Mouse (Mus musculus) liver, embryonic 14.5 days (tissue): ENCODE measurements at regions not wholly inside any gene's neighbourhood (a gene's known extent, or its start where the extent isn't known, plus 50 kb on each side); places are given as distances from the start of the nearest gene placed in this dataset.
"Not testable (repeated sequence)": the region's sequence is repeated elsewhere in the genome, so short reads cannot be mapped to it uniquely, and the experiment has no call there.

Experiments used
- ATAC-seq: fragments of 200-750 bp; cut with Nextera tagmentation; 2 replicates; pipeline ENCODE4 v1.8.0; 2017; ENCODE audit warnings: moderate number of reproducible peaks, mild to moderate bottlenecking, moderate library complexity; ENCODE audit not compliant: insufficient read depth
- DNase-seq, 3 experiments: peaks; one replicate each; pipeline ENCODE4 v3.0.0-alpha.2; 2012 to 2013; ENCODE audit warnings: low read depth in 3 of 3, low spot score in 3 of 3
- H3K27ac ChIP-seq: fragments of 300-500 bp; sonication (generic); 2 replicates; pipeline ENCODE4 v1.5.1; 2014; ENCODE audit warnings: moderate library complexity, mild to moderate bottlenecking, control low read depth, inconsistent platforms
- H3K27me3 ChIP-seq: fragments of 300-500 bp; sonication (generic); 2 replicates; pipeline ENCODE4 v1.6.1; 2014; ENCODE audit warnings: mild to moderate bottlenecking, low read length, moderate library complexity; ENCODE audit not compliant: control insufficient read depth, insufficient read depth
- H3K36me3 ChIP-seq: fragments of 300-500 bp; sonication (generic); replicated peaks from 2 replicates; pipeline ENCODE4 v1.6.1; 2014; ENCODE audit warnings: low read depth; ENCODE audit not compliant: control insufficient read depth, insufficient read depth
- H3K4me1 ChIP-seq, 2 experiments: fragments of 200-500 bp in 1 of 2; fragments of 300-500 bp in 1 of 2; sonication (generic) in 1 of 2; replicated peaks; 2 replicates each; pipeline ENCODE4 v1.6.1; 2012 to 2014; ENCODE audit warnings: antibody characterized with exemption in 1 of 2, inconsistent platforms in 1 of 2, low read length in 1 of 2; ENCODE audit not compliant: control insufficient read depth in 2 of 2, insufficient read depth in 2 of 2
- H3K4me2 ChIP-seq: fragments of 300-500 bp; sonication (generic); 2 replicates; pipeline ENCODE4 v1.6.1; 2014; ENCODE audit warnings: low read depth, mild to moderate bottlenecking, control low read depth, moderate library complexity
- H3K4me3 ChIP-seq, 2 experiments: fragments of 200-500 bp in 1 of 2; fragments of 300-500 bp in 1 of 2; sonication (generic) in 1 of 2; 2 replicates each; pipeline ENCODE4 v1.5.1; 2012 to 2014; ENCODE audit warnings: low read depth in 2 of 2, low read length in 2 of 2, mild to moderate bottlenecking in 2 of 2, control low read depth in 1 of 2, inconsistent platforms in 1 of 2, moderate library complexity in 1 of 2; ENCODE audit not compliant: insufficient read depth in 1 of 2
- H3K9ac ChIP-seq: fragments of 300-500 bp; sonication (generic); replicated peaks from 2 replicates; pipeline ENCODE4 v1.6.1; 2014; ENCODE audit warnings: mild to moderate bottlenecking, control low read depth, moderate library complexity
- H3K9me3 ChIP-seq: fragments of 300-500 bp; sonication (generic); 2 replicates; pipeline ENCODE4 v1.6.1; 2016; ENCODE audit warnings: low read length, mixed read lengths; ENCODE audit not compliant: control insufficient read depth
- CTCF ChIP-seq: IDR thresholded peaks from 2 replicates; pipeline ENCODE4 v1.5.1; 2016; ENCODE audit warnings: antibody characterized with exemption, low read depth, control low read depth
- EP300 ChIP-seq: IDR thresholded peaks from 2 replicates; pipeline ENCODE4 v1.6.1; 2016; ENCODE audit warnings: antibody characterized with exemption, low read depth
- WGBS: fragments of 180-500 bp; shearing (Covaris S2); extraction: QIAGEN DNeasy Blood & Tissue Kit; methylation state at CpG from one replicate; pipeline ENCODE4 v1.1.7; 2014; ENCODE audit not compliant: insufficient replicate concordance; 5-methylcytosine and 5-hydroxymethylcytosine counted together

- DNase-seq (no peak), ATAC-seq (no peak)
- TF ChIP-seq EP300 (no peak), CTCF (no peak)
- no peaks in the 10 kb centered on the region for H3K27me3 ChIP-seq
- H3K4me1 ChIP-seq = no peaks in the 10 kb centered on the region
- H3K27ac ChIP-seq = no peak overlapping the region
- H3K9me3 ChIP-seq = no peaks in the 10 kb centered on the region
- no peaks in the 10 kb centered on the region for H3K36me3 ChIP-seq
- 62% methylated on average over 4 of the region's 4 CpGs for WGBS
- H3K4me2 ChIP-seq = no peak overlapping the region
- H3K9ac ChIP-seq = no peak overlapping the region
- H3K4me3 ChIP-seq = no peak overlapping the region
Measured at GRCm38 (mm10) chr12:36991135-36991534, 117.2 kb upstream of the Meox2 start.

- H3K4me2 ChIP-seq = no peak overlapping the region
- no peak overlapping the region for H3K9ac ChIP-seq
- H3K27ac ChIP-seq = no peak overlapping the region
- WGBS = 53% methylated on average over 4 of the region's 4 CpGs
- no peak for DNase-seq
- ATAC-seq = no peak
- TF ChIP-seq CTCF (no peak), EP300 (no peak)
- no peak overlapping the region for H3K4me3 ChIP-seq
- no peaks in the 10 kb centered on the region for H3K36me3 ChIP-seq
- no peaks in the 10 kb centered on the region for H3K9me3 ChIP-seq
- H3K4me1 ChIP-seq = no peaks in the 10 kb centered on the region
- H3K27me3 ChIP-seq = no peaks in the 10 kb centered on the region
Measured at GRCm38 (mm10) chr12:36991970-36992369, 116.4 kb upstream of the Meox2 start.

- no peak for DNase-seq
- Histone ChIP-seq H3K9me3 (no peaks in the 10 kb centered on the region), H3K27ac (no peak overlapping the region), H3K4me1 (no peaks in the 10 kb centered on the region), H3K9ac (no peak overlapping the region), H3K27me3 (no peaks in the 10 kb centered on the region), H3K4me3 (no peak overlapping the region), H3K36me3 (no peaks in the 10 kb centered on the region), H3K4me2 (no peak overlapping the region)
- WGBS = 28% methylated on average over 3 of the region's 3 CpGs
- ATAC-seq = no peak
- TF ChIP-seq EP300 (no peak), CTCF (no peak)
Measured at GRCm38 (mm10) chr12:37001401-37001800, 106.9 kb upstream of the Meox2 start.

DNA sequence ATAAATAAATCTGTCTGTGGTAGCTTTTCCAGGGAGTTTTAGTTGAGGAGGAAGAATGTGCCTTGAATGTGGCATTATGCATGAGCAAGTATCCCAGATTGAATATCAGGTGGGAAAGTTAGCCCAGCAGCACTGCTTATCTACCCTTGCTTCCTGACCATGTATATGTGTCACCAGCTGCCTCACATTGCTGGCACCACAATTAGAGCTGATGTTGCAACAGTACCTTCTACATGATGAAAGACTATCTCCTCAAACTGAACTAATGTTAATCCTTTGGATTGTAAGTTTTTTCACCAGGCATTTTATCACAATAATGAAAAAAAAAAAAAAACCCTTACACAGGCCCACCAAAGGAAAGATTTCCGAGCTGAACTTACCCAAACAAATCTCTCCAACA lies 103.1 kb upstream of the Meox2 start:
- H3K4me1 ChIP-seq = no peaks in the 10 kb centered on the region
- DNase-seq (no peak), ATAC-seq (no peak)
- no peak overlapping the region for H3K4me3 ChIP-seq
- no peak for TF ChIP-seq EP300
- TF ChIP-seq CTCF = no peak
- H3K36me3 ChIP-seq = no peaks in the 10 kb centered on the region
- no peak overlapping the region for H3K4me2 ChIP-seq
- no peak overlapping the region for H3K27ac ChIP-seq
- H3K9ac ChIP-seq = no peak overlapping the region
- no peaks in the 10 kb centered on the region for H3K27me3 ChIP-seq
- 39% methylated on average over 1 of the region's 1 CpGs for WGBS
- H3K9me3 ChIP-seq = no peaks in the 10 kb centered on the region

DNA sequence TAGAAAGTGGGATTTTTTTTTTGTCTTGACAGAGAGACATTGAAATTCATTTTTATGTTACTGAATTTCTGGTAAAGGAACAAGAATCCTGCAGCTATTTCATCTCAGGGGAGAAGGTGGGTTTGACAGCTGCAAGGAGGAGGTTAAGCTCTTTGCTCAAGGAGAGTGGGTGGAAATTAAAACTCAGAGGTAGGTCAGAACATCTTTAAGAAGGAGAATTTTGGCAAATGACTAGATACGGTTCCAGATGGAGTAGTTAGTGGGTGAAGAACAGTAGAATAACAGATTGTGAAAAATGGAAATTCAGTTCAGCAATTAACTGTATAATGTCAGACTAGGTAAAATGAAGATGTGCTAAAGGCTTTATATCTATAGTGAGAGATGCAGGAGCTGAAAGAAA lies 98.0 kb upstream of the Meox2 start:
- H3K27ac ChIP-seq = no peak overlapping the region
- WGBS = 76% methylated on average over 1 of the region's 1 CpGs
- no peaks in the 10 kb centered on the region for H3K36me3 ChIP-seq
- H3K4me3 ChIP-seq = no peak overlapping the region
- no peaks in the 10 kb centered on the region for H3K4me1 ChIP-seq
- DNase-seq (no peak), ATAC-seq (no peak)
- H3K4me2 ChIP-seq = no peak overlapping the region
- TF ChIP-seq EP300 = no peak
- TF ChIP-seq CTCF = no peak
- H3K27me3 ChIP-seq = no peaks in the 10 kb centered on the region
- H3K9me3 ChIP-seq = no peaks in the 10 kb centered on the region
- H3K9ac ChIP-seq = no peak overlapping the region

DNA sequence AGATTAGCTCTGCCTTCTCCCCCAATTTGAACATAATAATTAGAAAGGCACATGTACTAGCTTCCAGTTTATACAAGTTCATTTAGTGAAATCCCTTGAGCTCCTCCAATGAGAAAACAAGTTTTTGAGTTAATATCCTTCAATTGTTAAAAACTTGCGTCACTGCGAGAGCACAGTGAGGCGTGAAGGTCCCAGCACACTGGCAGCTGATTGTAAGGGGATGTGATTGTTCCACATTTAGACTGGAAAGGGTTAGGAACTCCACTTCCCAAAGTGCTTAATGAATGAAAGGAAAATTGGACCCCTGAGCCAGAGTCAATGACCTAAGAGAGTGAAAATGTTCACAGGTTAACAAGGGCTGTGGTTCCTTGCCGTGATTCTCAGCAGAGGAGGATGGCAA lies 93.9 kb upstream of the Meox2 start:
- ATAC-seq (no peak), DNase-seq (no peak)
- H3K9ac ChIP-seq = no peak overlapping the region
- no peaks in the 10 kb centered on the region for H3K9me3 ChIP-seq
- no peak for TF ChIP-seq CTCF
- TF ChIP-seq EP300 = no peak
- H3K4me3 ChIP-seq = no peak overlapping the region
- H3K4me2 ChIP-seq = no peak overlapping the region
- no peak overlapping the region for H3K27ac ChIP-seq
- no peaks in the 10 kb centered on the region for H3K36me3 ChIP-seq
- WGBS = 63% methylated on average over 4 of the region's 4 CpGs
- no peaks in the 10 kb centered on the region for H3K27me3 ChIP-seq
- H3K4me1 ChIP-seq = no peaks in the 10 kb centered on the region

DNA sequence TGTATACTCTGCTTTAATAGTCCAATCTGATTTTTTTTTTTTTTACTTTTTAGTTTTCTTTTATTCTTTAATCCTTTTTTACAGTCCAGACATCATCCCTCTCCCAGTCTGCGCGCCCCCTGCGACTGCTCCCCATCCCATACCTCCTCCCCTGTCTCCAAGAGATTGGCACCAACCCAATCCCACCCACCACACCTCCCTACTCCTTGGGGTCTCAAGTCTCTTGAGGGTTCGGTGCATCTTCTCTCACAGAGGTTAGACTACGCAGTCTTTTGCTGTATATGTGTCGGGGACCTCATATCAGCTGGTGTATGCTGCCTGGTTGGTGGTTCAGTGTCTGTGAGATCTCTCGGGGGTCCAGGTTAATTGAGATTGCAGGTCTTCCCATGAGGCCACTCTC lies 93.4 kb upstream of the Meox2 start:
- not testable (repeated sequence) for H3K27ac ChIP-seq, H3K27me3 ChIP-seq, H3K4me2 ChIP-seq, H3K9ac ChIP-seq, ATAC-seq, H3K36me3 ChIP-seq, H3K9me3 ChIP-seq, H3K4me1 ChIP-seq, DNase-seq, H3K4me3 ChIP-seq
- 63% methylated on average over 7 of the region's 7 CpGs for WGBS
